Mouse (Mus musculus) heart, adult 8-10 months (tissue): Measurements from ENCODE around the gene Nipsnap1. TPM values are rescaled to one million over a fixed set of nuclear protein-coding genes. Genes with fewer than 3 reads are reported as not detected.
A peak's percentile ranks its signal among the peaks of the same experiment; 100 is the strongest.

ENCODE experiments used
- DNase-seq: peaks from one replicate; pipeline ENCODE4 v3.0.0; 2022; ENCODE audit warnings: low spot score
- microRNA-seq: library from miRNA; unstranded; fragments of <30 nt; microRNA quantifications from one replicate; pipeline ENCODE4 v1.2.0, GENCODE M21; 2022
- total RNA-seq, 4 experiments: library from RNA; stranded (reverse); gene quantifications; 2 replicates each; pipeline ENCODE4 v1.2.4; 2022

Gene Nipsnap1
- total RNA-seq, 4 experiments from 2014 or later, result 0.52 to 1.1 (median 0.82) TPM

GRCm38 (mm10) chr11:4865645-4866251 lies 8.0 kb upstream of the Nipsnap1 start:
- DNase-seq, result peak; percentile 62

GRCm38 (mm10) chr11:4874551-4874950 lies 800 bp downstream of the Nipsnap1 start:
- DNase-seq, result no peak

- DNase-seq, result no peak
Measured at GRCm38 (mm10) chr11:4881087-4881486, 7.3 kb downstream of the Nipsnap1 start.

- no peak for DNase-seq
Measured at GRCm38 (mm10) chr11:4882892-4883627, 9.3 kb downstream of the Nipsnap1 start.

GRCm38 (mm10) chr11:4885385-4885903 lies 11.7 kb downstream of the Nipsnap1 start:
- DNase-seq, result no peak

- DNase-seq, result no peak
Measured at GRCm38 (mm10) chr11:4886987-4887386, 13.2 kb downstream of the Nipsnap1 start.

GRCm38 (mm10) chr11:4894848-4895816 lies 21.4 kb downstream of the Nipsnap1 start, which contains the start of gene Thoc5:
Gene Thoc5 (plus strand): TSS chr11:4895320.
- peak; percentile 85 for DNase-seq

GRCm38 (mm10) chr11:4900437-4900836 lies 26.7 kb downstream of the Nipsnap1 start:
- no peak for DNase-seq

GRCm38 (mm10) chr11:4901956-4902355 lies 28.2 kb downstream of the Nipsnap1 start:
- DNase-seq, result no peak

- DNase-seq, result no peak
Measured at GRCm38 (mm10) chr11:4906231-4906630, 32.5 kb downstream of the Nipsnap1 start.

- DNase-seq, result peak; percentile 31
Measured at GRCm38 (mm10) chr11:4916068-4916467, 42.3 kb downstream of the Nipsnap1 start.

- DNase-seq, result no peak
Measured at GRCm38 (mm10) chr11:4921281-4921680, 47.5 kb downstream of the Nipsnap1 start.

GRCm38 (mm10) chr11:4921751-4922150 lies 48.0 kb downstream of the Nipsnap1 start:
- peak; percentile 22 for DNase-seq

GRCm38 (mm10) chr11:4927224-4927623 lies 53.5 kb downstream of the Nipsnap1 start:
- DNase-seq, result no peak

- peak; percentile 8 for DNase-seq
Measured at GRCm38 (mm10) chr11:4931009-4931601, 57.4 kb downstream of the Nipsnap1 start.

- no peak for DNase-seq
Measured at GRCm38 (mm10) chr11:4936243-4936642, 62.5 kb downstream of the Nipsnap1 start.

Small RNAs within 50 kb of the gene (microRNA-seq; reads per million reads assigned to microRNA genes)
- not detected for gene Mir6918

Other genes with a start within 250 kb of the Nipsnap1 start
- gene Ascc2, start 236.2 kb upstream of the Nipsnap1 start, total RNA-seq, result 10 to 100 TPM; 14.1 to 18.4 (median 15.3) TPM
- gene Uqcr10, start 169.6 kb upstream of the Nipsnap1 start, total RNA-seq, result 1,000 to 10,000 TPM; 1,379 to 1,599 (median 1,505) TPM
- gene Zmat5, start 169.3 kb upstream of the Nipsnap1 start, total RNA-seq, result 10 to 100 TPM; 25.9 to 31.7 (median 26.3) TPM
- not detected for gene Cabp7, start 127.2 kb upstream of the Nipsnap1 start, total RNA-seq
- gene Nf2, start 24.4 kb upstream of the Nipsnap1 start, total RNA-seq, result 10 to 100 TPM; 75.5 to 80.0 (median 78.3) TPM
- 10 to 100 TPM; 14.9 to 19.8 (median 16.2) TPM for gene Thoc5, start 21.4 kb downstream of the Nipsnap1 start, total RNA-seq
- not detected for gene Nefh, start 74.1 kb downstream of the Nipsnap1 start, total RNA-seq
- 10 to 100 TPM; 44.3 to 62.4 (median 54.2) TPM for gene Ap1b1, start 112.9 kb downstream of the Nipsnap1 start, total RNA-seq
- 1 to 10 TPM; 3.3 to 7.8 (median 5.8) TPM for gene Rasl10a, start 184.2 kb downstream of the Nipsnap1 start, total RNA-seq
- gene Gas2l1, start 191.4 kb downstream of the Nipsnap1 start, total RNA-seq, result 10 to 100 TPM; 13.8 to 18.1 (median 15.6) TPM
- 10 to 100 TPM; 26.7 to 27.7 (median 27.3) TPM for gene Rhbdd3, start 225.0 kb downstream of the Nipsnap1 start, total RNA-seq
- gene Ewsr1, start 225.3 kb downstream of the Nipsnap1 start, total RNA-seq, result 100 to 1,000 TPM in 1 of 4 experiments, 10 to 100 TPM in 3; 74.3 to 111 (median 95.2) TPM